Mouse (Mus musculus) embryonic fibroblast, embryonic 13.5 days (primary cell): Measurements from ENCODE around the gene Acbd6. TPM values are rescaled to one million over a fixed set of nuclear protein-coding genes. Genes with fewer than 3 reads are reported as not detected.

Experiments used
- H3K27ac ChIP-seq: 2 replicates; pipeline ENCODE4 v1.5.1; 2012; ENCODE audit warnings: low read length, control low read depth, inconsistent platforms; ENCODE audit not compliant: insufficient read depth
- H3K4me1 ChIP-seq: 2 replicates; pipeline ENCODE4 v1.6.1; 2011; ENCODE audit warnings: low read length; ENCODE audit not compliant: control insufficient read depth, insufficient read depth
- H3K4me3 ChIP-seq: 2 replicates; pipeline ENCODE4 v1.5.1; 2011; ENCODE audit warnings: mild to moderate bottlenecking, control low read depth, low read length; ENCODE audit not compliant: insufficient read depth
- CTCF ChIP-seq: IDR thresholded peaks from 2 replicates; pipeline ENCODE4 v1.5.1; 2011; ENCODE audit warnings: mild to moderate bottlenecking, control low read depth, low read length, moderate library complexity, borderline replicate concordance; ENCODE audit not compliant: insufficient read depth
- POLR2A ChIP-seq: IDR thresholded peaks from 2 replicates; pipeline ENCODE4 v1.6.1; 2011; ENCODE audit warnings: low read depth, mild to moderate bottlenecking, control low read depth, low read length, moderate library complexity
- polyA plus RNA-seq: library from polyadenylated mRNA; stranded (reverse); fragments of >200 nt; gene quantifications from 2 replicates; pipeline ENCODE4 v1.2.4, GENCODE M21; 2011; ENCODE audit warnings: low read depth; ENCODE audit not compliant: missing spikeins, insufficient read length

The Acbd6 gene
- polyA plus RNA-seq, 1 experiment, result 59.2 TPM

GRCm38 (mm10) chr1:155736096-155736825 is 178.3 kb downstream of the Acbd6 start:
- Histone ChIP-seq H3K4me1 (no peaks in the 10 kb centered on the region), H3K27ac (no peak overlapping the region), H3K4me3 (no peak overlapping the region)
- TF ChIP-seq POLR2A (no peak), CTCF (no peak)

GRCm38 (mm10) chr1:155737017-155737808 is 179.3 kb downstream of the Acbd6 start:
- no peaks in the 10 kb centered on the region for H3K4me1 ChIP-seq
- H3K27ac ChIP-seq, result no peak overlapping the region
- H3K4me3 ChIP-seq, result no peak overlapping the region
- TF ChIP-seq CTCF (no peak), POLR2A (no peak)

- Histone ChIP-seq H3K4me1 (no peaks in the 10 kb centered on the region), H3K27ac (no peak overlapping the region), H3K4me3 (no peak overlapping the region)
- no peak for TF ChIP-seq POLR2A
Observed at GRCm38 (mm10) chr1:155737809-155738383, 180.0 kb downstream of the Acbd6 start.

Other genes with a start within 250 kb of the Acbd6 start
- gene Xpr1, start 140.7 kb upstream of the Acbd6 start, polyA plus RNA-seq, result 43.6 and 43.7 TPM in 2 replicates
- gene Lhx4, start 193.6 kb downstream of the Acbd6 start, polyA plus RNA-seq, result not detected in 2 replicates